Mouse (Mus musculus): ENCODE results near the gene Mcm7.

GRCm38 (mm10) chr5:138207873-138208272 lies 35.7 kb upstream of the Mcm7 start:
- TF ChIP-seq EP300 (IDR thresholded peaks at IDR 0.05) (no peak), CTCF (IDR thresholded peaks at IDR 0.05) (no peak)

Data from lung, postnatal 0 days (tissue).